28 mouse cellular contexts compared by ENCODE assay signal in the genomic region with DNA sequence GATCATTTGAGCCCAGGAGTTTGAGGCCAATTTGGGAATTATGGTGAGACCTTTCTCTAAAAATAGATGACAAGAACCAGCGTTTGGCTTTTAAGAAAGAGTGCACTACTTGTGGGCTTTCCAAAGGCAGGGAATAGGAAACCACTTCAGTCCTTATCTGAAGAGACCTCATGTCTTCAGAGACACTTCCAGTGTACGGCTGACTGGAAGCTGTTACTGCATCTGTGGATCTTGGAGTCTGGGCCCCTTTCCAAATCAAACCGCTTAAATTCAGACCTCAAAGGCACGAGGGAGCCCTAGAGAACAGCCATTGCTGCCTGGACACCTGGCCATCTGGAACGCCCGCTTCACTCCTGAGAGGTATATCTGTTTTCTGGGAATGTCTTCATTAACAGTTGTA. TPM values are rescaled to one million over a fixed set of nuclear protein-coding genes. Genes with fewer than 3 reads are reported as not detected.
DNase-seq lines count a peak whose midpoint lies in the region; ATAC-seq and TF ChIP-seq lines count a peak whose summit lies in the region.
"Had no signal": no experiment of that assay in that cellular context is flagged by ENCODE, and none has a peak within 500 bp of the region (broad histone marks: within the 10 kb centered on the region; RNA-seq: fewer than 3 reads in every experiment).

No protein-coding gene starts in this region.

- H3K4me3 ChIP-seq in embryonic facial prominence, embryonic 14.5 days (ENCODE audit: low read depth, low read length), result no peak overlapping the region
- H3K4me3 ChIP-seq in embryonic facial prominence, embryonic 10.5 days, result no peak overlapping the region
- H3K4me3 ChIP-seq in limb, embryonic 14.5 days (replicated peaks; ENCODE audit: low read length), result no peak overlapping the region
- H3K4me3 ChIP-seq in limb, embryonic 10.5 days, result no peak overlapping the region
- H3K4me3 ChIP-seq in kidney, embryonic 15.5 days (replicated peaks), result no peak overlapping the region
- no peak overlapping the region for H3K4me3 ChIP-seq in forebrain, embryonic 13.5 days
- H3K4me3 ChIP-seq: embryonic facial prominence, embryonic 12.5 days; forebrain, embryonic 10.5 days; heart, adult 2 months; heart, embryonic 13.5 days; hindbrain, embryonic 10.5 days; intestine, embryonic 15.5 days; midbrain, embryonic 12.5 days had no signal

- 63% methylated on average over 6 of the region's 6 CpGs for WGBS in embryonic facial prominence, embryonic 14.5 days
- WGBS in embryonic facial prominence, embryonic 10.5 days, result 87% methylated on average over 6 of the region's 6 CpGs
- 48% methylated on average over 6 of the region's 6 CpGs for WGBS in limb, embryonic 14.5 days
- WGBS in limb, embryonic 10.5 days, result 85% methylated on average over 6 of the region's 6 CpGs
- WGBS in kidney, embryonic 15.5 days, result 58% methylated on average over 6 of the region's 6 CpGs
- 85% methylated on average over 6 of the region's 6 CpGs for WGBS in forebrain, embryonic 13.5 days

- peak; percentile 38 for DNase-seq in embryonic facial prominence, embryonic 14.5 days (ENCODE audit: low spot score)
- no peak for DNase-seq in embryonic facial prominence, embryonic 10.5 days (ENCODE audit: low spot score)
- DNase-seq in limb, embryonic 14.5 days (ENCODE audit: low spot score), result peak; percentile 19
- no peak for DNase-seq in limb, embryonic 10.5 days (ENCODE audit: low spot score)
- DNase-seq in T-cell, adult 2 months (ENCODE audit: low spot score), result no peak
- DNase-seq: adrenal gland, postnatal 14 days; cerebellum, adult 11 months; cerebellum, adult 9-10 months; cerebellum, postnatal 36 days; forebrain, postnatal 0 days; heart, adult 2 months; heart, postnatal 14 days; left cerebral cortex, postnatal 4 days; liver; lung, adult 2 months; lung, postnatal 14 days; right cerebral cortex, postnatal 14 days; thymus, postnatal 4 days had no signal

- no peak for TF ChIP-seq POLR2A in limb, embryonic 14.5 days (IDR thresholded peaks at IDR 0.05; ENCODE audit: borderline replicate concordance, extremely low read depth, insufficient read depth, insufficient read length)

- no peaks in the 10 kb centered on the region for H3K9me3 ChIP-seq in embryonic facial prominence, embryonic 14.5 days (ENCODE audit: control insufficient read depth, low read length)
- no peaks in the 10 kb centered on the region for H3K9me3 ChIP-seq in embryonic facial prominence, embryonic 10.5 days
- H3K9me3 ChIP-seq in limb, embryonic 14.5 days (ENCODE audit: control insufficient read depth, low read length), result no peaks in the 10 kb centered on the region
- H3K9me3 ChIP-seq in limb, embryonic 10.5 days (replicated peaks), result no peaks in the 10 kb centered on the region
- no peaks in the 10 kb centered on the region for H3K9me3 ChIP-seq in kidney, embryonic 15.5 days (replicated peaks)
- H3K9me3 ChIP-seq in forebrain, embryonic 13.5 days (replicated peaks), result no peaks in the 10 kb centered on the region
- H3K9me3 ChIP-seq: embryonic facial prominence, embryonic 12.5 days; forebrain, embryonic 10.5 days; heart, embryonic 13.5 days; hindbrain, embryonic 10.5 days; intestine, embryonic 15.5 days; midbrain, embryonic 12.5 days had no signal

- ATAC-seq in embryonic facial prominence, embryonic 14.5 days (ENCODE audit: low read depth), result no peak
- peak; percentile 44; the same call in 1 of the 2 replicates for ATAC-seq in limb, embryonic 14.5 days (ENCODE audit: low FRiP score, low read depth)
- 0 out of 2 replicates have a peak, but pooled peaks have one; percentile 33 for ATAC-seq in kidney, embryonic 15.5 days (replicated peaks; ENCODE audit: low FRiP score)
- no peak for ATAC-seq in forebrain, embryonic 13.5 days
- ATAC-seq: forebrain, postnatal 0 days; hindbrain, postnatal 0 days; intestine, embryonic 15.5 days had no signal

- peaks cover 2% of the 10 kb centered on the region; the same call in 1 of the 2 replicates for H3K4me1 ChIP-seq in embryonic facial prominence, embryonic 14.5 days (ENCODE audit: control insufficient read depth, insufficient read depth, low read length)
- H3K4me1 ChIP-seq in embryonic facial prominence, embryonic 10.5 days, result peaks cover 17% of the 10 kb centered on the region
- H3K4me1 ChIP-seq in limb, embryonic 14.5 days (ENCODE audit: control insufficient read depth, insufficient read depth, low read length), result 0 out of 2 replicates have a peak, but pooled peaks cover 4% of the 10 kb centered on the region
- peaks cover 15% of the 10 kb centered on the region for H3K4me1 ChIP-seq in limb, embryonic 10.5 days
- peaks cover 21% of the 10 kb centered on the region for H3K4me1 ChIP-seq in kidney, embryonic 15.5 days
- peaks cover 13% of the 10 kb centered on the region for H3K4me1 ChIP-seq in forebrain, embryonic 13.5 days
- H3K4me1 ChIP-seq: embryonic facial prominence, embryonic 12.5 days had no signal

- no peak overlapping the region for H3K9ac ChIP-seq in embryonic facial prominence, embryonic 14.5 days (ENCODE audit: low read depth, low read length)
- no peak overlapping the region for H3K9ac ChIP-seq in limb, embryonic 14.5 days (ENCODE audit: low read depth, low read length, severe bottlenecking)
- H3K9ac ChIP-seq in kidney, embryonic 15.5 days, result no peak overlapping the region
- H3K9ac ChIP-seq in forebrain, embryonic 13.5 days, result no peak overlapping the region
- H3K9ac ChIP-seq: embryonic facial prominence, embryonic 12.5 days; forebrain, postnatal 0 days; heart, embryonic 13.5 days; intestine, embryonic 15.5 days; liver, embryonic 14.5 days; midbrain, embryonic 12.5 days had no signal

- no peaks in the 10 kb centered on the region for H3K27me3 ChIP-seq in embryonic facial prominence, embryonic 14.5 days (replicated peaks; ENCODE audit: control insufficient read depth, insufficient read depth, low read length)
- 0 out of 2 replicates have a peak, but pooled peaks cover 10% of the 10 kb centered on the region for H3K27me3 ChIP-seq in embryonic facial prominence, embryonic 10.5 days (replicated peaks; ENCODE audit: low read depth, poor library complexity, severe bottlenecking)
- H3K27me3 ChIP-seq in limb, embryonic 14.5 days (ENCODE audit: control insufficient read depth, insufficient read depth, low read length), result no peaks in the 10 kb centered on the region
- H3K27me3 ChIP-seq in limb, embryonic 10.5 days (ENCODE audit: low read depth, poor library complexity, severe bottlenecking), result no peaks in the 10 kb centered on the region
- 0 out of 2 replicates have a peak, but pooled peaks cover 4% of the 10 kb centered on the region for H3K27me3 ChIP-seq in kidney, embryonic 15.5 days
- no peaks in the 10 kb centered on the region for H3K27me3 ChIP-seq in forebrain, embryonic 13.5 days
- H3K27me3 ChIP-seq: embryonic facial prominence, embryonic 12.5 days; heart, embryonic 13.5 days; intestine, embryonic 15.5 days; midbrain, embryonic 12.5 days had no signal

- no peak overlapping the region for H3K4me2 ChIP-seq in embryonic facial prominence, embryonic 14.5 days (ENCODE audit: low read depth, low read length)
- no peak overlapping the region for H3K4me2 ChIP-seq in limb, embryonic 14.5 days (replicated peaks; ENCODE audit: low read depth, low read length, severe bottlenecking)
- no peak overlapping the region for H3K4me2 ChIP-seq in kidney, embryonic 15.5 days
- H3K4me2 ChIP-seq in forebrain, embryonic 13.5 days, result no peak overlapping the region
- H3K4me2 ChIP-seq: embryonic facial prominence, embryonic 12.5 days; heart, embryonic 13.5 days; intestine, embryonic 15.5 days; midbrain, embryonic 12.5 days had no signal

- H3K36me3 ChIP-seq in embryonic facial prominence, embryonic 14.5 days (ENCODE audit: control insufficient read depth, insufficient read depth, low read length), result no peaks in the 10 kb centered on the region
- H3K36me3 ChIP-seq in embryonic facial prominence, embryonic 10.5 days (replicated peaks), result no peaks in the 10 kb centered on the region
- H3K36me3 ChIP-seq in limb, embryonic 14.5 days (ENCODE audit: control insufficient read depth, insufficient read depth, low read length), result no peaks in the 10 kb centered on the region
- no peaks in the 10 kb centered on the region for H3K36me3 ChIP-seq in limb, embryonic 10.5 days
- H3K36me3 ChIP-seq in kidney, embryonic 15.5 days, result no peaks in the 10 kb centered on the region
- H3K36me3 ChIP-seq in forebrain, embryonic 13.5 days (ENCODE audit: poor library complexity, severe bottlenecking), result no peaks in the 10 kb centered on the region
- H3K36me3 ChIP-seq: embryonic facial prominence, embryonic 12.5 days; forebrain, embryonic 10.5 days; heart, embryonic 13.5 days; hindbrain, embryonic 10.5 days; intestine, embryonic 15.5 days; midbrain, embryonic 12.5 days had no signal

- H3K27ac ChIP-seq in embryonic facial prominence, embryonic 14.5 days (replicated peaks; ENCODE audit: low read depth, low read length), result no peak overlapping the region
- no peak overlapping the region for H3K27ac ChIP-seq in embryonic facial prominence, embryonic 10.5 days (replicated peaks)
- no peak overlapping the region for H3K27ac ChIP-seq in limb, embryonic 14.5 days (replicated peaks; ENCODE audit: low read depth, low read length)
- H3K27ac ChIP-seq in limb, embryonic 10.5 days, result no peak overlapping the region
- no peak overlapping the region for H3K27ac ChIP-seq in kidney, embryonic 15.5 days
- H3K27ac ChIP-seq in forebrain, embryonic 13.5 days, result no peak overlapping the region
- H3K27ac ChIP-seq: embryonic facial prominence, embryonic 12.5 days; forebrain, embryonic 10.5 days; heart, adult 2 months; heart, embryonic 13.5 days; hindbrain, embryonic 10.5 days; hindbrain, postnatal 0 days; intestine, embryonic 15.5 days; liver, embryonic 14.5 days; midbrain, embryonic 12.5 days had no signal

RNA-seq across cellular contexts. Expression of a gene that starts 22.0 kb away (rescaled TPM):
- polyA plus RNA-seq in embryonic facial prominence, embryonic 14.5 days (2014; fragmentation: Nextera tagmentation; extraction: Ambion mirVana), result 71.1 and 72.4 TPM in 2 replicates
- 58.8 and 59.3 TPM in 2 replicates for polyA plus RNA-seq in embryonic facial prominence, embryonic 10.5 days (2016; fragmentation: Nextera tagmentation; extraction: Ambion mirVana)
- polyA plus RNA-seq in limb, embryonic 14.5 days (2012; rRNA removed), result 53.0 TPM in 2 replicates
- polyA plus RNA-seq in limb, embryonic 14.5 days (2014; fragmentation: Nextera tagmentation; extraction: Ambion mirVana), result 53.3 and 62.8 TPM in 2 replicates
- polyA plus RNA-seq in limb, embryonic 10.5 days (2016; fragmentation: Nextera tagmentation; extraction: Ambion mirVana), result 48.8 and 53.6 TPM in 2 replicates
- 60.6 and 68.5 TPM in 2 replicates for polyA plus RNA-seq in kidney, embryonic 15.5 days (2015; fragmentation: Nextera tagmentation; extraction: Ambion mirVana)
- 66.1 and 66.8 TPM in 2 replicates for polyA plus RNA-seq in forebrain, embryonic 13.5 days (2015; fragmentation: Nextera tagmentation; extraction: Ambion mirVana)

Comparison
In these comparisons a context has a peak if more than half of its experiments do, and no peak if none do; other contexts are left out.
1. DNase-seq: peak in embryonic facial prominence, embryonic 14.5 days (single experiment) and limb, embryonic 14.5 days (single experiment); none in embryonic facial prominence, embryonic 10.5 days (single experiment), limb, embryonic 10.5 days (single experiment) and T-cell, adult 2 months (single experiment).
2. ATAC-seq: peak in limb, embryonic 14.5 days (single experiment) and kidney, embryonic 15.5 days (single experiment); none in embryonic facial prominence, embryonic 14.5 days (single experiment) and forebrain, embryonic 13.5 days (single experiment).